Mouse (Mus musculus) WW6 (cell line): ENCODE results near the gene Myo9a.
"Not testable (repeated sequence)": the region's sequence is repeated elsewhere in the genome, so short reads cannot be mapped to it uniquely, and the experiment has no call there.

Experiments used
- DNase-seq: peaks from one replicate; pipeline ENCODE4 v3.0.0-alpha.2; 2013; ENCODE audit warnings: low read depth, low spot score

Gene Myo9a

DNA sequence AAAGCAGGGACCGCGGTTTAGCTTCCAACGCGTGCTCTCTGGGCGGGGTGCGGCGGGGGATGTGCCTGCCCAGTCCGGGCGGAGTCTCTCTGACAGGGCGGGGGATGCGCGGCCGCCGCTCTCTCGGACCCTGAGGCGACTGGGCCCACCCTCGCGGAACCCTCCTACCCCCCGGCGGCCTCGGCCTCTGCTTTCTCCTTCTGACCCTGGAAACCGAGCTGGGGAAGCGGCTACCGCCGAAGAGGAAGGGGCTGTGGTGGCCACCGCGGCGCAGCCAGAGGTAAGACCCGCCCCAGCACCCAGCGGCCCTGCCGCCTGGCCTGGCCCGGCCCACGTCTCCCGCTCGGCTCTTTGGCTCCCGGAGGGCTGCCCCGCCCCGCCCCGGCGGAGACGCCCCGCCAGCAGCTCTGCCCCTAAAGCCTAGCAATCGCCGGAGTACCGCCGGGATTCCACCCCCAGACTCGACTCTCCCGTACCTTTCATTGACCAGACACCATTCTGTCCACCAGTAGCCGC, 428 bp downstream of the Myo9a start:
- peak; percentile 45 for DNase-seq

DNA sequence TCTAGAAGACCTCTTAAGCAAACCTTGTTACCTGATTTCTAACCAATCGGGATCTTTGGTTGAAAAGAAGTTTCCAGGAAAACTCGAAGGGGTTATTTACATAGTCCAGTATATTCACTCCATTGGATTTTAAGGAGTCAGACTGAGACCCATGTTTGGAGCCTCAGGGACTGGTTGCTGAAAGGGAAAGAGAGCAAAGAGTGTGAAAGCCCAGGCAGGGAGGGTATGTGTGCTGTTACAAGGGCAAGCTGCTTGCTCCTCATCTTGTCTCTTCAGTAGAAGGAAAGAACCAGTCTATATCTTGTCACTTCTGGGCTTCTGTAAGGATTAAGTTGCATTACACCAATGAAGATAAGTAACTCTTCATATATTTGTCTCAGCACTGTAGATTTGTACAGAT, 1.3 kb downstream of the Myo9a start:
- no peak for DNase-seq

DNA sequence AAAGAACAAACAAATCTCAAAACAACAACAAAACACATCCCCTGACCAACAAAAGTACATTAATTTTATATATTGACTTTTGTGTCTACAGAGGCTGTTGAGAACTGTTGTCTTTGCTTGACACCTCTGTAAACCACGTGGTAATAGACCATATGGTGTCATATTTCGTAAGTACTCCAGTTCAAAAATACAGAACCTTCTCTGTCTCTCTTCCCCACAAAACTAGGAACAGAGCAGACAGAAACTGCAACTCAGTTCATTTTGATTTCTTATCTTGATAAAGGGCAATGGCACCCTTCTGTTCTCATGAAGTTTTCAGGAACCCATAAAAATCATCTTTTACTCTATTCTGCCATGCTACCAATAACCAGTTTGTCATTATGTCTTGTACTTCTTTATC, 4.5 kb downstream of the Myo9a start:
- no peak for DNase-seq

- DNase-seq: not testable (repeated sequence)
Observed at GRCm38 (mm10) chr9:59757016-59757415, 6.3 kb downstream of the Myo9a start.

DNA sequence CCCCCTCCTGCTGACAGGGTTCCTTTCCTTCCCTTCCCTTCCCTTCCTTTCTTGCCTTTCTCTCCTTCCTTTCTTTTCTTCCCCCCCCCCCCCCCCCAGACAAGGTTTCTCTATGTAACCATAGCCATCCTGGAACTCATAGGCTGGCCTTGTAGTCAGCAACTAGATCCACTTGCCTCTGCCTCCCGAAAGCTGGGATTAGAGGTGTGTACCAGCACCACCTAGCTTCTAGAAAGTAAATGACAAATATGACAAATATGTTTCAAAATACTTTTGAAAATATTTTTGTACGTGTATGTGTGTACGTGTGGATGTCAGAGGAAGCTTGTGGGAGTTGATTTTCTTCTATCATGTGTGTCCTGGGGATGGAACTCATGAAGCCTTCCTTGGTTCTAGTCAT, 9.8 kb downstream of the Myo9a start:
- DNase-seq: no peak

DNA sequence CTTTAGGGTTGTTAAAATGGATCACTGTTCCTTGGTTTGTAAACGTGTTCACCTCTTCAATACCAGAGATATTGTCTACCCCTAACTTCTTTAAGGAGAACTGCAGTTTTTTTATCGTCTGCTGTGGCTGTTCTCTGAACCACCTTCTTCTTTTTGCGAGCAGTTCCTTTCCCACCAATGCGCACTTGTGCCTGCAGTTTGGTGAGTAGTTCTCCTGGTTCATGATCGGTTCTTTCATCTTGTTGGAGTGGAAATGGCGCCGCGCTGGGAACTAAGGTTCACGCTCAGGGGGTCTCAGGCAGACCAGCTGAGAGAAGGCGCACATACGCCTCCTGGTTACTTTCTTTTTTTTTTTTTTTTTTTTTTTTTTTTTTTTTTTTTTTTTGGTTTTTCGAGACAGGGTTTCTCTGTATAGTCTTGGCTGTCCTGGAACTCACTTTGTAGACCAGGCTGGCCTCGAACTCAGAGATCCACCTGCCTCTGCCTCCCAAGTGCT, 16.3 kb downstream of the Myo9a start:
- peak; percentile 16 for DNase-seq

GRCm38 (mm10) chr9:59806046-59806774, 55.5 kb downstream of the Myo9a start:
- not testable (repeated sequence) for DNase-seq

GRCm38 (mm10) chr9:59884551-59884950, 133.9 kb downstream of the Myo9a start:
- DNase-seq: no peak

- no peak for DNase-seq
Observed at GRCm38 (mm10) chr9:59903382-59903781, 152.7 kb downstream of the Myo9a start.

GRCm38 (mm10) chr9:59914761-59915160, 164.1 kb downstream of the Myo9a start:
- no peak for DNase-seq

- no peak for DNase-seq
Observed at GRCm38 (mm10) chr9:59930248-59930647, 179.6 kb downstream of the Myo9a start.

GRCm38 (mm10) chr9:59935866-59936265, 185.2 kb downstream of the Myo9a start:
- not testable (repeated sequence) for DNase-seq

DNA sequence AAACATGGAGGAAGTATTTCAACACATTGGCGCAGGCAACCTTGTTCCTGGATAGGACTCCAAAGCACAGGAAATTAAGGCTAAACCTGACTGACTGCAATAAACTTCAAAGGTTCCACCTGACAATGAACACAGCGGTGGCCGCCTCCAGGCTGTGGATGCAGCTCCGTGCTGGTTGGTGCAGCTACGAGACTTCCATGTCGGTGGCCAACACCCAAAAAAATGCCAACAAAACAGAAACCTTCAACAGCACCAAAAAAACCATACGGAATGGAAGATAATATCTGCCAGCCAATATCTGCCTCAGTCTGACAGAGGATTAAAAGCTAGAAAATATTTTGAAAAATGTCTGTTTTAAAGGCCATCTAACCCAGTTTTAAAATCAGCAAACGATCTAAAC, 187.8 kb downstream of the Myo9a start:
- no peak for DNase-seq

- no peak for DNase-seq
Observed at GRCm38 (mm10) chr9:59939691-59940090, 189.0 kb downstream of the Myo9a start.

- DNase-seq: no peak
Observed at GRCm38 (mm10) chr9:59940913-59941884, 190.5 kb downstream of the Myo9a start.

DNA sequence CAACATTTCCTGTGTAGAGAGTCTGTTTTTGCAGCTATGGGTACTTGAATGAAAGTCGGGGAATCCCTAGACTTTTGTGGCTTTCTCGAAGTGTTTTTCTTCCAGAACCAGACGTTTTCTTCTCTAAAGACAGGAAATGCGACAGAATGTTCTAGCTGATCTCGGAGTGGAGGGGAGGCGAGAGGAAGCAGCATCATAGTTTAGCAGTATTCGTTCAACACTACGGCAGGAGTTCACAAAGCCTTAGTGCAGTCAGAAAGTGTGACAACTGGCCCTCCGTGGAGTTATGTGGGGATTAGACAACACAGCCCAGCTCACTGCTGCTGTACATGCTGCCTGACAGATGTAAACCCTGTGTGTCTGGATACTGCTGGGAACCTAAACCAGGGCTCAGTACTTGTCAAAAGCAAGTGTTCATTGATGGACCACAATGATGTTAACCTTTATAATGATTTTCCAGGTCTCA, 191.2 kb downstream of the Myo9a start:
- no peak for DNase-seq

DNA sequence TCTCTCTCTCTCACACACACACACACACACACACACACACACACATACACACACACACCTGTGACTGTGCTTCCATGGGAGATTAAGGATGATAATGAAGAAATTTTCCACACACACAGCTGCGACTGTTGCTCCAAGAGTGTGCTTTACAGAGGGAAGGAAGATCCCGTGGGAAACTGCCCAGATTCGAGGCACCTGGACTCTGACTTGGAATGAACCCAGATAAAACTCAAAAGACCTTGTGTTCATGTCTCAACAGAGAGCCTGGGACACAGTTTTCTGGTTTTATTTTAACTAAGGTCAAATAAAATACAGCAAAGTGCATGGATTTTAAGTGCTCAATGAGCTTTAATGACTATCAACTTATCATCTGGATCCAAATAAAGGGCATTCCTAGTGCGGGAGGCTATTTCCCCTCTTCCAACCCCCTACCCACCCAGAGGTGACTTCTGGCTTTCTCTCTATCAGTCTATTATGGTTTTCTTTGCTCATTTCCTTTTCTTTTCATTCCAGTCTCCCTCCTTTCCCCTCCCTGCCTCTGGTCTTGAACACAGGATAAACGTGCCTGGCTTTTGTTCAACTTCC, 191.9 kb downstream of the Myo9a start:
- no peak for DNase-seq

DNA sequence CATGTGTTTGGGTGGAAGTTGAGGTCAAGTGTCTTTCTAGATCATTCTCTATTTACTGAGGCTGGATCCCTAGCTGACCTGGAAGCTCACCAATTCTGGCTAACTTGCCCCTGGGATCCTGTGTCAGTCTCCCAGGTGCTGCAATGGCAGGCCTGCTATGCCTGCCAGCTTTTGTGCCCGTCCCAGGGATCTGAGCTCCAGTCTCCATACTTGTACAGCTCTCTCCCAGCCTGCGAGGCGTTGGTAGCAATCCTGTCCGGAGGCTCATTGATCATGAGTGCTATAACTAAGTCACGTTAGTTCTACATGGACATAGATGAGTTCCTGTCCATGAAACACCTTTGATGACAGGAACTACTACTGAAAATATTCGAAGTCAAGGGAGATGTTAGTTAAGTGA, 193.1 kb downstream of the Myo9a start:
- DNase-seq: no peak

GRCm38 (mm10) chr9:59945241-59945640, 194.5 kb downstream of the Myo9a start:
- no peak for DNase-seq

DNA sequence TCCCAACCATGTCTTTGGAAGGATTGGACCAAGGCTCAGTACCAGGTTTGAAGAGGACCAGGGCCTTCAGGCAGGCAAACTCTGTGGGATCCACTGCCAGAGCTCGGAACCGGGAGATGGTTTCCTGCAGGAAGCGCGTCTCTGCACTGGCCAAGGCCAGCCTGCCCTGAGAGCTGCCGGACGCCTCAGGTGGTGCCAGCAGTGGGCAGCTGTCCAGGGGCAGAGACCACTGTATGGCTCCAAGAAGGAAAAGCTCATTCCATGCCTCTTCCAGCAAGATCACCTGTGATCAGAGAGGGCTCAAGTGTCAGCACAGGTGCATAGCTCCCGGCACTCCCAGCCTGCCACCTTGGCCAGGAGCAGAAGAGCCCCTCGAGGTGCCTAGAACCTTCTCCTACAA, 196.6 kb downstream of the Myo9a start:
- no peak for DNase-seq

DNA sequence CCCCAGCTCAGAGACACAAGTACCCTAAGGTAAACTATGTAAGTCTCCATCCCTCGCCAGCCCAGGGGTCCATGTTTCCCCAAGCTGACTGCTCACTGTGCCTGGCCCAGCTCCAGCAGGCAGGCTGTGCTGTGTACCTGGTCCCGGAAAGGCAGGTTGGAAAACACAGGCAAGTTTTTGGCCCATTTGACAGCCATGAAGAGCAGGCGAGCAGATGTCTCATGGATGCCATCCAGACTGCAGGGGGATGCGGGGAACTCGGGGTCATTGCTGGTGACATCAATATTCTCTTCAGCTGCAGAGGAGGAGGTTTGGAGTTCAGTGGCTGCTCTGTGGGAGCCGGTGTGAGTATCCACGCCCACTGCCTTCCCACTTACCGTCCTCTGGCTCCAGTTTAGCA, 197.5 kb downstream of the Myo9a start:
- no peak for DNase-seq
